In genomic region chr19:46149091-46149490, GRCm38 (mm10) we compare ENCODE assay signal across 11 mouse cellular contexts. TPM values are rescaled to one million over a fixed set of nuclear protein-coding genes. Genes with fewer than 3 reads are reported as not detected.
DNase-seq lines count a peak whose midpoint lies in the region; ATAC-seq lines count a peak whose summit lies in the region.
"Had no signal": no experiment of that assay in that cellular context is flagged by ENCODE, and none has a peak within 500 bp of the region (broad histone marks: within the 10 kb centered on the region; RNA-seq: fewer than 3 reads in every experiment).

No protein-coding gene starts in this region.

- peaks cover 63% of the 10 kb centered on the region for H3K27me3 ChIP-seq in kidney, embryonic 16.5 days (ENCODE audit: insufficient read depth, low read length)
- peaks cover 62% of the 10 kb centered on the region for H3K27me3 ChIP-seq in embryonic facial prominence, embryonic 15.5 days
- peaks cover 70% of the 10 kb centered on the region for H3K27me3 ChIP-seq in limb, embryonic 10.5 days (ENCODE audit: low read depth, poor library complexity, severe bottlenecking)

- no peak overlapping the region for H3K27ac ChIP-seq in kidney, embryonic 16.5 days (ENCODE audit: low read length)
- no peak overlapping the region for H3K27ac ChIP-seq in embryonic facial prominence, embryonic 15.5 days (replicated peaks)
- no peak overlapping the region for H3K27ac ChIP-seq in limb, embryonic 10.5 days

- no peak overlapping the region for H3K9ac ChIP-seq in kidney, embryonic 16.5 days (replicated peaks; ENCODE audit: low read length)
- H3K9ac ChIP-seq in embryonic facial prominence, embryonic 15.5 days: no peak overlapping the region

- intact Hi-C loops in left cerebral cortex, postnatal 14 days (cut with DNase I): no loop called here

- H3K4me3 ChIP-seq in kidney, embryonic 16.5 days (ENCODE audit: low read length): peak overlapping the region; percentile 62
- peak overlapping the region; percentile 53; the same call in 1 of the 2 replicates for H3K4me3 ChIP-seq in embryonic facial prominence, embryonic 15.5 days (replicated peaks)
- peak overlapping the region; percentile 69 for H3K4me3 ChIP-seq in limb, embryonic 10.5 days

- H3K36me3 ChIP-seq in kidney, embryonic 16.5 days (ENCODE audit: insufficient read depth, low read length): no peaks in the 10 kb centered on the region
- H3K36me3 ChIP-seq in embryonic facial prominence, embryonic 15.5 days: no peaks in the 10 kb centered on the region
- H3K36me3 ChIP-seq in limb, embryonic 10.5 days: no peaks in the 10 kb centered on the region

- no peak for ATAC-seq in kidney, embryonic 16.5 days (ENCODE audit: low FRiP score, low TSS enrichment)
- no peak for ATAC-seq in embryonic facial prominence, embryonic 15.5 days (ENCODE audit: insufficient number of reproducible peaks, low FRiP score, low TSS enrichment, low read depth)

- no peak for DNase-seq in kidney, postnatal 14 days
- no peak for DNase-seq in limb, embryonic 10.5 days (ENCODE audit: low spot score)
- DNase-seq in naive thymus-derived CD4-positive, alpha-beta T cell, adult 2 months (ENCODE audit: low read depth): peak; percentile 26
- no peak for DNase-seq in cerebellum, adult 9-10 months
- no peak for DNase-seq in urinary bladder, postnatal 36 days (ENCODE audit: low spot score in 2 of 2)
- no peak for DNase-seq in left cerebral cortex, postnatal 14 days (ENCODE audit: low spot score in 2 of 2)
- DNase-seq: cerebellum, adult 8-10 months had no signal

- peak overlapping the region; percentile 91; the same call in 1 of the 2 replicates for H3K4me2 ChIP-seq in kidney, embryonic 16.5 days (replicated peaks; ENCODE audit: low read depth, low read length)
- peak overlapping the region; percentile 96 for H3K4me2 ChIP-seq in embryonic facial prominence, embryonic 15.5 days (replicated peaks)

- no peaks in the 10 kb centered on the region for H3K9me3 ChIP-seq in kidney, embryonic 16.5 days (ENCODE audit: low read length)
- H3K9me3 ChIP-seq in embryonic facial prominence, embryonic 15.5 days (replicated peaks): no peaks in the 10 kb centered on the region
- no peaks in the 10 kb centered on the region for H3K9me3 ChIP-seq in limb, embryonic 10.5 days (replicated peaks)

- H3K4me1 ChIP-seq in kidney, embryonic 16.5 days (ENCODE audit: insufficient read depth, low read length): peaks cover 29% of the 10 kb centered on the region
- H3K4me1 ChIP-seq in embryonic facial prominence, embryonic 15.5 days: peaks cover 32% of the 10 kb centered on the region
- peaks cover 45% of the 10 kb centered on the region for H3K4me1 ChIP-seq in limb, embryonic 10.5 days

- WGBS in kidney, embryonic 16.5 days: 25% methylated on average over 12 of the region's 12 CpGs
- 19% methylated on average over 12 of the region's 12 CpGs for WGBS in embryonic facial prominence, embryonic 15.5 days
- WGBS in limb, embryonic 10.5 days: 24% methylated on average over 12 of the region's 12 CpGs

RNA-seq across cellular contexts. Expression of gene Pitx3, which starts 1.0 kb away (rescaled TPM):
- 0.26 TPM in 1 of 2 replicates, not detected in the other for polyA plus RNA-seq in kidney, embryonic 16.5 days (2015; fragmentation: Nextera tagmentation; extraction: Ambion mirVana)
- polyA plus RNA-seq in embryonic facial prominence, embryonic 15.5 days (2015; fragmentation: Nextera tagmentation; extraction: Ambion mirVana): 10.4 and 12.4 TPM in 2 replicates
- polyA plus RNA-seq in limb, embryonic 10.5 days (2016; fragmentation: Nextera tagmentation; extraction: Ambion mirVana): 0.59 and 2.1 TPM in 2 replicates
- total RNA-seq in left cerebral cortex, postnatal 14 days (2021): not detected
- total RNA-seq: left cerebral cortex, postnatal 10 days had no signal

RNA-seq across cellular contexts. Expression of gene Gbf1, which starts 3.2 kb away (rescaled TPM):
- 40.5 and 43.0 TPM in 2 replicates for polyA plus RNA-seq in kidney, embryonic 16.5 days (2015; fragmentation: Nextera tagmentation; extraction: Ambion mirVana)
- polyA plus RNA-seq in embryonic facial prominence, embryonic 15.5 days (2015; fragmentation: Nextera tagmentation; extraction: Ambion mirVana): 61.2 and 67.1 TPM in 2 replicates
- 39.5 and 47.8 TPM in 2 replicates for polyA plus RNA-seq in limb, embryonic 10.5 days (2016; fragmentation: Nextera tagmentation; extraction: Ambion mirVana)
- total RNA-seq in left cerebral cortex, postnatal 14 days (2021): 100 to 1,000 TPM in 1 of 2 experiments, 10 to 100 TPM in 1; 90.3 to 100 TPM

RNA-seq across cellular contexts. Expression of gene Elovl3, which starts 17.4 kb away (rescaled TPM):
- not detected in 2 replicates for polyA plus RNA-seq in kidney, embryonic 16.5 days (2015; fragmentation: Nextera tagmentation; extraction: Ambion mirVana)
- 1.6 and 3.7 TPM in 2 replicates for polyA plus RNA-seq in embryonic facial prominence, embryonic 15.5 days (2015; fragmentation: Nextera tagmentation; extraction: Ambion mirVana)
- polyA plus RNA-seq in limb, embryonic 10.5 days (2016; fragmentation: Nextera tagmentation; extraction: Ambion mirVana): 0.13 TPM in 1 of 2 replicates, not detected in the other
- total RNA-seq in left cerebral cortex, postnatal 14 days (2021): not detected
- total RNA-seq: gastrocnemius, postnatal 10 days; left cerebral cortex, postnatal 10 days had no signal
